Mouse (Mus musculus): ENCODE results near the gene Rapgef5. TPM values are rescaled to one million over a fixed set of nuclear protein-coding genes. Genes with fewer than 3 reads are reported as not detected.
A peak's percentile ranks its signal among the peaks of the same experiment; 100 is the strongest.

The Rapgef5 gene
- polyA plus RNA-seq, 1 experiment from 2014 or later, result 31.7 TPM

DNA sequence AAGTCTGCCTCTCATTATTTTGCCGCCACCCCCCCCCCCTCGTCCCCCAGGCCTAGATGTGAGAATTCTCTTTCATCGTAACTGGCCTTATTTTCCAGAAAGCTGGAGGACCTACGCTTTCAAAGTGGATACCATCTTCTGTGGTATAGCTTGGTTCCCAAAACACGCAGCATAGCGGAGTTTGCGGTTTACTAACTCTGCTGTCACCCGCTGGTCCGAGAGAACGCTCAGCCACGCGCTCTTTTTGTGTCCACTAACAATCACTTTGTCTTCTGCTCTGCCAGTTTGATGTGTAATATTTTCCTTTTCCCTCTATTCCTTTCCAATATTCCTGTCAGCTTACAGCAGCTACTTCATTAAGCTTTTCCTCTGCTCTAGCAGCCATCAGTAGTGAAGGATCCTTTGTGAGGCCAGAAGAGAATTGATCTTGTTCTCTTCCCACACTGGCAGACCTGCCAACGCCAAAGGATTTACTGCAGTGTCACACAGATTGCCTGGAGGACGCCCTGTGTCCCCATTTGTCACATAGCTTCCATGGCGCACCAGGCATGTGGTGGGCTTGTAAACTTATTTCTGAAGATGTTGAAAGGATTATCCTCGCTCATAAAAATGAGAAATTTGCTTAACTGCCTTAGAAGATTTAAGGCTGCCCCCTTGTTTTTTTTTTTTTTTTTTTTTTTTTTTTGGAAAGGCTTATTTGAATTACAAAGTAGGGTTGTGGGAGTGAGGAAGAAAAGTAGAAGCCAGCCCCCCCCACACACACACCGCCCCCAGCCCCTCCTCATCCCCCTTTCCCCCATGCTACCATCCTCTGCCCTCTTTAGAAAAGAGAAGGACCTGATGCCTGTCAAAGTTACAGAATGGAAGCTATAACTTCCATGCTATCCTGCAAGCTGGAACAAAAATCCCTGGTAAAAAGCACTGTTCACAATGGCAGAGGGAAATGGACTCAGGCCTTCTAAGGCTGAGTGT is 292.4 kb downstream of the Rapgef5 start:
- 13% methylated on average over 17 of the region's 17 CpGs for WGBS
- Histone ChIP-seq H3K4me2 (peak overlapping the region; percentile 46), H3K27ac (replicated peaks) (no peak overlapping the region), H3K4me3 (replicated peaks) (peak overlapping the region; percentile 21), H3K27me3 (replicated peaks) (peaks cover 15% of the 10 kb centered on the region; the same call in 1 of the 2 replicates), H3K9ac (replicated peaks) (no peak overlapping the region), H3K4me1 (peaks cover 50% of the 10 kb centered on the region), H3K36me3 (no peaks in the 10 kb centered on the region), H3K9me3 (replicated peaks) (no peaks in the 10 kb centered on the region)
- no peak for ATAC-seq (ENCODE audit: low FRiP score)
